Mouse (Mus musculus): ENCODE data around the gene Cdc6.

GRCm38 (mm10) chr11:98952736-98953135, 45.1 kb downstream of the Cdc6 start:
- no peak for TF ChIP-seq CTCF (IDR thresholded peaks at IDR 0.05; ENCODE audit: borderline replicate concordance, insufficient read depth, low read depth, low read length)
- TF ChIP-seq POLR2A (IDR thresholded peaks at IDR 0.05; ENCODE audit: borderline replicate concordance, insufficient read depth, low read length), result no peak

Measured in cerebellum, adult 2 months (tissue).